In the genomic region with DNA sequence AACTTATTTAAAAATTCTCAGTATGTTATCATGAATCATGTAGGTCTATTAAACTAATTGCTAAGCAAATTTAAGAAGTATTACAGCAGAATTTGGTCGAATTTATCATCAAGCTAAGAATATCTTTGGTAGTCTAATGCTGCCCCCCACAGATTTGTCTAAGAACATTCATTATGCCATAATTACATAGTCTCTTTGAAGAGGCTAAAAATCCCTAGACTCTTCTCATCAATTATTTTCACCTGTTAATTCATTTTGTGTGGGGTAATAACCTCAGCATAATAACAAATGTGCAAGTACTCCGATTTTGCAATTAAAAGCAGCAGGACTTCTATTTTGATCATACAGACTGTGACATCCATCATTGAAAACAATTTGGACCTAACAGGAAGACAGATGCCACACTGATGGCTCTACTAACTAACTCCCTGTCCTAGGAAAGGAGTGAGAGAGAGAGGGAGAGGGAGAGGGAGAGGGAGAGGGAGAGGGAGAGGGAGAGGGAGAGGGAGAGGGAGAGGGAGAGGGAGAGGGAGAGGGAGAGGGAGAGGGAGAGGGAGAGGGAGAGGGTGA, we compare ENCODE assay signal across 17 mouse cellular contexts.
DNase-seq lines count a peak whose midpoint lies in the region; ATAC-seq and TF ChIP-seq lines count a peak whose summit lies in the region.
"Had no signal": no experiment of that assay in that cellular context is flagged by ENCODE, and none has a peak within 500 bp of the region (broad histone marks: within the 10 kb centered on the region; RNA-seq: fewer than 3 reads in every experiment).

No protein-coding gene starts in this region.

- 18% methylated on average over 2 of the region's 2 CpGs for WGBS in forebrain, embryonic 15.5 days

- H3K36me3 ChIP-seq in forebrain, embryonic 15.5 days: no peaks in the 10 kb centered on the region
- H3K36me3 ChIP-seq: hindbrain, embryonic 15.5 days; lung, embryonic 15.5 days had no signal

- no peak overlapping the region for H3K9ac ChIP-seq in forebrain, embryonic 15.5 days (replicated peaks)
- H3K9ac ChIP-seq: hindbrain, embryonic 15.5 days; lung, embryonic 15.5 days had no signal

- no peak overlapping the region for H3K27ac ChIP-seq in layer of hippocampus, adult 2 months
- H3K27ac ChIP-seq in forebrain, embryonic 15.5 days (replicated peaks): no peak overlapping the region
- H3K27ac ChIP-seq: hindbrain, embryonic 15.5 days; lung, embryonic 15.5 days had no signal

- no peaks in the 10 kb centered on the region for H3K9me3 ChIP-seq in forebrain, embryonic 15.5 days
- H3K9me3 ChIP-seq: hindbrain, embryonic 15.5 days; lung, embryonic 15.5 days had no signal

- TF ChIP-seq CTCF in layer of hippocampus, adult 2 months (conservative IDR thresholded peaks at IDR 0.05): peak; percentile 70

- H3K4me3 ChIP-seq in layer of hippocampus, adult 2 months: no peak overlapping the region
- H3K4me3 ChIP-seq in forebrain, embryonic 15.5 days: no peak overlapping the region
- H3K4me3 ChIP-seq: hindbrain, embryonic 15.5 days; lung, embryonic 15.5 days; myocyte had no signal

- no peaks in the 10 kb centered on the region for H3K4me1 ChIP-seq in forebrain, embryonic 15.5 days
- H3K4me1 ChIP-seq: hindbrain, embryonic 15.5 days; lung, embryonic 15.5 days had no signal

- ATAC-seq in forebrain, embryonic 15.5 days (replicated peaks): peak; percentile 56; the same call in 1 of the 2 replicates
- ATAC-seq in cerebellum, adult (ENCODE audit: insufficient number of reproducible peaks, low FRiP score, low TSS enrichment): no peak
- ATAC-seq: activated CD4-positive, CD25-positive, alpha-beta regulatory T cell, adult 4 months; CD4-positive, CD25-positive, alpha-beta regulatory T cell, adult 4 months had no signal

- H3K4me2 ChIP-seq in forebrain, embryonic 15.5 days (replicated peaks): no peak overlapping the region
- H3K4me2 ChIP-seq: hindbrain, embryonic 15.5 days; liver, embryonic 11.5 days; lung, embryonic 15.5 days had no signal

- no peaks in the 10 kb centered on the region for H3K27me3 ChIP-seq in forebrain, embryonic 15.5 days
- H3K27me3 ChIP-seq: hindbrain, embryonic 15.5 days; lung, embryonic 15.5 days had no signal

- peak; percentile 2 to 18 for DNase-seq in layer of hippocampus, adult 2 months (ENCODE audit: low spot score in 2 of 2)
- DNase-seq in layer of hippocampus, adult 9-11 months: no peak
- DNase-seq in Muller cell, postnatal 12 days (ENCODE audit: inconsistent ontology term): peak; percentile 4
- peak; percentile 10 for DNase-seq in retina, embryonic 14.5 days (ENCODE audit: low spot score)
- DNase-seq in heart, postnatal 36 days: no peak
- DNase-seq: cerebellum, adult 9-10 months; kidney, adult 18-20 months; kidney, postnatal 36 days; left cerebral cortex, postnatal 4 days had no signal

- intact Hi-C loops in heart, postnatal 36 days (cut with DNase I): no loop called here

Comparison
In these comparisons a context has a peak if more than half of its experiments do, and no peak if none do; other contexts are left out.
1. DNase-seq: peak in layer of hippocampus, adult 2 months (2 of 2), Muller cell, postnatal 12 days (single experiment) and retina, embryonic 14.5 days (single experiment); none in layer of hippocampus, adult 9-11 months (single experiment) and heart, postnatal 36 days (0 of 2).